Mouse (Mus musculus) ES-CJ7 (cell line): Measurements from ENCODE around the gene Mtch1.
"Not testable (repeated sequence)": the region's sequence is repeated elsewhere in the genome, so short reads cannot be mapped to it uniquely, and the experiment has no call there.

ENCODE experiments used
- DNase-seq: peaks from one replicate; pipeline ENCODE4 v3.0.0; 2011; ENCODE audit warnings: low read depth, low spot score

Gene Mtch1

DNA sequence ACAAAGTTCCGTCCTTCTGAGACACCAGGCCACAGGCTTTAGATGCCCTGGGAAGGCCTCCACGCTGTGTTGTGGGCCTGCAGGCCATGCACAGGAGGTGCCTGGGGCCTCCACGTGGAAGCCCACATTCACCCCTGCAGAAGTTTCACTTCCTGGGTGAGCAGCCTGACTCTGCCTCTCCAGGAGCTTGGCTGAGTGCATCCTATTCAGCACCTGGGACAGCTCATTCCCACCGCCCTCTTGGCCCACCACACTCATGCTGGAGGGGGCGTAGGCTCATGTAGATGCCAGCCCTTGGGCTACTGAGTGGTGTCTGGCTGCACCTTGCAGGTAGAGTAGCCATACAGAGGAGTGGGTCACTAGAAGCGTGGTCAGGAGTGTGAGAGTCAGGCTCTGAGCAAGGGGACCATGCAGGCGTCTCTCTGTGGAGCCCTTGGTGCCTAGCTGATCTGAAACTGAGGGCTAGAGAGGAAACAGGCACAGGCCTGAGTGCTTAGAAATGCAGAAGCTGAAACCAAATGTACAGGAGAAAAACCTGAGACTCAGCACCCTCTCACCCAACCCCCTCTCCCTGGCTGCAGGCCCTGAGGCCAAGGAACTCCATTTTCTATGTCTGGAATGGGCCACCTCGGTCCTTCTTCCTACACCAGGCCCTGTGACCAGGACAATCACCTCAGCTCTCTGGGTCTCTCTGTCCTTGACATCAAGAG is 14.4 kb upstream of the Mtch1 start:
- DNase-seq, result peak; percentile 52

DNA sequence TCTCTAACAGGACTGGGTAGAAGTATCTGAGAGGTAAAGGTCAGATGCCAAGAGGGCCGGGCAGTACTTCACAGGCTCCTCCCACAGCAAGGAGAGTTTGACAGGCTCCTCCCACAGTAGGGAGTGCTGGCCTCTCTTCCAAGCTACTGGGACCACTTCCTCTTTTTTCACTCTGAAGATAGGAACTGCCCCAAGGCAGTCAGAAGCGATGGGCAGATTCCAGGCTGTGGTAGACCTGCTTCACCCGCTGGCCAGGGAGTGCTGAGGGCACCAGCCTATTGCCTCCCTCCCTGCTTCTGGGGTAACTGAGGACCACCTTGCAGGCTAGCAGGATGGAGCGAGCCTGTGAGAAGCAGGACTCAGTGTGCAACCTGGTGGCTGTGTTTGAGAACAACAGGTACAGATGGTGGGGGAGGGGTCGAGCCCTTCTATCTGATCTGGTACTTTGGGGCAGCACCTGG is 13.1 kb upstream of the Mtch1 start, which contains the start of gene Fgd2:
TSS of gene Fgd2 (plus strand) at position 154 of the 461 bp plus-strand sequence.
- DNase-seq, result peak; percentile 70

DNA sequence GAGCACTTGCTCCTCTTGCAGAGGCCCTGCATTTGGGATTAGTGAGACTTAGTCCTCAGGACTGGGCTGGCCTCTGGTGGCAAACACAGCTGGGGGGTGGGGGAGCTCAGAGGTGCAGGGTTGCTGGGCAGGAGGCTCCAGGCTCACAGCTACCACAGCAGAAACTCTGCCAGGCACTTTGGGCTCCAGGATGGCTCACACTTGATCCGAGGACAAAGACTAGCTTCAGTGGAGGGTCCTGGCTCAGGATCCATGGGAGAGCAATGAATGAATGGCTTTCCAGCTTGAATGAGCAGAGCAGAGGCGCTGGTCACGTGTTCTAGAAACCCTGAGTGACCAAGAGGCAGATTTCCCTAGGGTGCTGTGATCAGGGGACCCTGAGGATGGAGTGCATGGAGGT is 11.2 kb upstream of the Mtch1 start:
- no peak for DNase-seq

DNA sequence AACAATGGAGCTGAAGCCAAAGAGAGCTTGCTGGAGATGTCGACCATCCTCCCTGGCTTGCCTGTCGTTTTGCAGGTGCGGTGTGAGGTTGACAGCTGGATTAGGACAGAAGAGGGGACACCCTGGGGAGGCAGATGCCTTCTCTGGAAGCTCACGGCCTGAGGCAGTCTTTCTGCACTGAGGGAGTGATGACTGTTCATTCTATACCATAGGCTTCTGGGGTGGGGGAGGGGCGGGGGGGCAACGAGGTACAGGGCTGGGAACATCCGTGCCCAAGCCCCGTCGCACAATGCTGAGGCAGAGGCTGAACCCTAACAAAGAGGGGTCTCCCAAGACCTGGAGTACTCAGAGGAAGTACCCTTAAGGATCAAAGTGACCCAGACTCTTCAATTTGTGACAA is 9.1 kb upstream of the Mtch1 start:
- no peak for DNase-seq

DNA sequence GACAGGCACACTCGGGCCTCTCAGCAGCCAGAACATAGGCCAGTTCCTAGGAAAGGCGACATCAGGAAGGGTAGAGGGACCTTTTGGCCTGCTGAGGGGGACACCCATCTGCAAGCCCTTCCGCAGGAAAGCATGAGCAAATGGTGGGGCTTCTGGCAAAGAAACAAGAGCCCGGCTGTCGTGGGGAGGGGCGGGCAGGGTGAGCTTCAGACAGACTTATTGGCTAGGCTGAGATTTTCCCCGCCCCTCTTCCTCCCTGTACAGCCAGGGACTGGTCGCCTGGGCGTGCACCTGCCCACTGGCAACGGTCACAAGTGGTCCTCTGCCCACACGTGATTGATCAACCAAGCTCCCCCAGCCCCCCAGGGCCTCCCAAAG is 8.7 kb upstream of the Mtch1 start:
- DNase-seq, result peak; percentile 58

DNA sequence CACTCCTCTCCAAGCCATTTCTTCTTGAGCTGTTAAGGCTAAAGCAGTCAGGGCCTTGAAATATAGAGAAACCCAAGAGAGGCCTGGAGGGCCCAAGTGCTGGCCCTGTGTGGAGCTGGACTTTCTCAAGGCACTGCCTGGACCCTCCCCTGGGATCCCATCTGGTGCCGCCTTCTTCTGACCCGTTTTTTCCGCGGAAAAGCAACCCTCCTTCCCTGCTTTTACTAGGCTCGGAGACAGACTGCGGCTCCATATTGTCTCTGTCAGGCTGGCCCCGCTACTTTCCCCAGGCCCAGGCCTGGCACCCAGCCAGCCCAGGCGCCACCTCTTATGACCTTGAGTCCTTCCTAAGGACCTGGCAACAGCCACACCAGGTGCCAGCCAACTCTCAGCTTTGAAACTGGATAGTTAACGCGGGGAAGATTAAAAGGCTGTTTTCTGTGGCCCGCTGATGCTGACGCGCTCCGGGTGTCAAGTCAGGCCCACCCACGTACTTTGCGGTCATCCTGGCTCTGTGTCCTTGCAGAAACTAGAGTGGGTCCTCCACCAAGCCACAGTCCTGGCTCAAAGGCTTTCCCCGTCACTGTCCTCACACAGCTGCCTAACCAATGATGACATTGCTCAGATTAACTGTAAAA is 8.2 kb upstream of the Mtch1 start:
- DNase-seq, result no peak

DNA sequence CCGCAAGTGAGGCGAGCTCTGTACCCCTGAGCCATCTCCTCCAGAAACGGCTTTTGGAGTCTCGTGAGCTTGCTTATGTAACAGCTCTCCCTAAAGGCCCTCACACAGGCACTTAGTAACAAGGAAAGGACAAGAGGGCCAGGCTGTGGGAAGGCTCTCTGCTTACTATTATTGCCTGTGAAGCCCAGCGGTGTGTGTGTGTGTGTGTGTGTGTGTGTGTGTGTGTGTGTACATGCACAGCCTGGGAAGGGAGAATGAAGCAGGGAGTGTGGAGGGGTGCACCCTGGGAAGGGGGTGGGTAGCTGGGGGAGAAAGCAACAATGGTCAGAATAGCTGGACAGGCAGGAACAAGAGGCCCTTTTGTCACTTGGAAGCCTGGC is 7.7 kb upstream of the Mtch1 start:
- DNase-seq, result no peak

DNA sequence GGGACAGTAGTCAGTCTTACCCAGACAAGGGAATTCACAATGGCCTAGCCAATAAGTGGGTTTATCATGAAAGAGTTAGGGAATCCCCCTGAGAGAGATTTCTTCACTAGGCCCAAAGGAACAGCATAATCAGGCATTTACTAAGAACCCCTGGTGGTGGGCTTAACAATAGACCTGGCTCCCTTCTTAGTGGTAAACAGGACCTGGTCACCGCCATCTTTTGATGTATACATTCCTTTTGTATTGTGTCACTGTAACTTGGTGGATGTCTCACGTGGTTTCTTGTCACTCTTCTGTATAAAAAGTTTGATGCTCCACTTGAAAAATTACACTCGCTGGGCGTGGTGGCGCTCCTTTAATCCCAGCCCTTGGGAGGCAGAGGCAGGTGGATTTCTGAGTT is 3.3 kb upstream of the Mtch1 start:
- DNase-seq, result not testable (repeated sequence)

DNA sequence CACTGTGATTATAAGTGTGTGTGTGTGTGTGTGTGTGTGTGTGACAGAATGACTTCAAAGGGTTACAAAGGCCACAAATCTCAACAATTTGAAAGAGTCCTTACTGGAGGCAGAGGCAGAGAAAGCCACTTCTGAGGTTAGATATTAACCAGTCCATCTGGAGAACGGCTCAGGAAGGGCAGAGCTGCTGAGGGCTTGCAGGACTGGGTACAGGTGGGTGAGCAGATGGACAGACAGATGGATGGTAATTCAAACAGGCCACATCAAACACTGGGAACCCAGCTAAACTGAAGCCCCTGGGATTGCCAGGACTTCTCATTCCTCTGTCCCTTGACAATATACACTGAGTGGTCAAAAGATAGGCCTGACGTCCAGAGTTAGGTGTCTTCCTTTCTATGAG is 1.3 kb upstream of the Mtch1 start:
- DNase-seq, result no peak

DNA sequence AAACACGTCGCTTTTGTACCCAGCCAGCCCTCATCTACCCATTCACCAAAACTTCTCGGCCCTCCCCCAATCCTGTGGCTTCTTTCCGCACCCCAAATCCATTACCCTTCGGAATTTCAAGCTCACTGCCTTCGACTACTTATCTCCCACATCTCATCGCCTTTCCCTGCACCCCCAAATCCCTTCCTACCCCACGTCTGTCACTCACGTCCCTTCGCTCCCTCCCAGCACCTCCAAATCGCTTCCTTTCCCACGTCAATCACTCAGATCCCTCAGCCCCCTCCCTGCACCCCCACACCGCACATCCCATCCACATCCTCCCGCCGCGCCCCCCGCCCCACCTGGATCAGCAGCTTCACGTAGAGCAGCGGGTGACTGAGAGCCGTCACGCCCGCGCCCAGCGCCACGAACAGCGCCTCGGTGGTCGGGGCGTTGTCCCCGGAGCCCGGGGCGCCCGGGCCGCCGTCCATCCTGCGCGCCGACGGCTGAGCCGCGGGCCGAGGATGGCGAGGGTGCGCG is 549 bp downstream of the Mtch1 start:
- DNase-seq, result no peak

DNA sequence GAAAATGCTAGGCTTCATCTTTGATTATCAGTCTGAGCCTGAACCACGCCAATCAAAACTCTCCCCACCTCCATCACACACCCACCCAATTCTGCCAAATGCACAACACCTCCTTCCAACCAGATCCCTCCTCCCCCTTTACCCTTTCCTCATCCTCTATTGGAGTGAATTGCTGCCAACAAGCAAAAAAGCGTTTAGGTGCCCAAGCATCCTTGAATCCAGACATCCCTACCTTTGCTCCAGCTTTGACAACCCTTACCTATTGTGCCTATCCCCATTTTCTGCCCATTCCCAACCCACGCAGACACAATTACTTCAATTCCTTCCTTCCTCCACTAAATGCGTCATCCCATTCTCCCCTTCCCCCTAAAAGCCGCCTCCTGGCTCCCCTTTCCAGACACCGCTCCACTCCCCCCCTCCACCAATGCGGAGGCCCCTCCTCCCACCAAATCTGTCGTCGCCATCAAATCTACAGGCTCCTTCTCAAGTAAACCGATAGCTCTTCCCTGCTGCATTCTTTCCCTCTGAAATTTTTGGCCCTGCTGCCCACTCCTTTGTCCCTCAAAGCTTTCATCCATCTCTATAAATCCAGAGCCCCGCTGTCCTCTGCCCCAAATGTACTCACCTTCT is 1.1 kb downstream of the Mtch1 start:
- DNase-seq, result no peak

DNA sequence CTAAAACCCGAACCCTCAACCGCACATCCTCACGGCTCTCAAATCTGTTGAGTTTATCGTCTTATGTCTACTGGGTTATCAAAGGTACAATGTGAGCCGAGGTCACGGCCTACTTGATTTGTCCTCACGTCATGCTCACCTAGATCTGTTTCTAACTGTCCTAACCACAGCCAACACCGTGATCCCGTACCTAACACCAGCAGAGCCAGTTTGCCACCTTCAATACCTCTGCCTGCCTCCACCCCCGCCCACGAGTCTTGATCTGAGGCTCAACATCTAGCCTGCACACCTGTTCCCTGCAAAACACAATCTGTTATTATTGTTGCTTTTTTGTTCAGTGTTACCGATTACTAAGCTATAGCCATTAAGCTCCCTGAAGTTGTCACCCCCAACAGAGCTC is 2.5 kb downstream of the Mtch1 start:
- DNase-seq, result no peak

DNA sequence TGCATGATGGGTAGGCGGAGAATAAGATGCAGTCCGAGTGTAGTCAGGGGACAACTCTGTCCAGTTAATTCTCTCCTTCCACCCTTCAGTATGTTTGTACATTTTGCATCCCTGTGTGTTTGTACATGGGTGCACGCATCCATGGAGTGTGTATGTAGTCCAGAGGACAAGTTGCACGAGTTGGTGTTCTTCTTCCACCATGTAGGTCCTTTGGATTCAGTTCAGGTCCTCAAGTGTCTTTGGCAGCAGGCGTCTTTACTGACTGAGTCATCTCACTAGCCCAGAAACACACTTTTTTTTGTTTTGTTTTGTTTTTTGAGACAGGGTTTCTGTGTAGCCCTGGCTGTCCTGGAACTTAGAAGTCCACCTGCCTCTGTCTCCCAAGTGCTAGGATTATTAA is 4.5 kb downstream of the Mtch1 start:
- DNase-seq, result no peak

DNA sequence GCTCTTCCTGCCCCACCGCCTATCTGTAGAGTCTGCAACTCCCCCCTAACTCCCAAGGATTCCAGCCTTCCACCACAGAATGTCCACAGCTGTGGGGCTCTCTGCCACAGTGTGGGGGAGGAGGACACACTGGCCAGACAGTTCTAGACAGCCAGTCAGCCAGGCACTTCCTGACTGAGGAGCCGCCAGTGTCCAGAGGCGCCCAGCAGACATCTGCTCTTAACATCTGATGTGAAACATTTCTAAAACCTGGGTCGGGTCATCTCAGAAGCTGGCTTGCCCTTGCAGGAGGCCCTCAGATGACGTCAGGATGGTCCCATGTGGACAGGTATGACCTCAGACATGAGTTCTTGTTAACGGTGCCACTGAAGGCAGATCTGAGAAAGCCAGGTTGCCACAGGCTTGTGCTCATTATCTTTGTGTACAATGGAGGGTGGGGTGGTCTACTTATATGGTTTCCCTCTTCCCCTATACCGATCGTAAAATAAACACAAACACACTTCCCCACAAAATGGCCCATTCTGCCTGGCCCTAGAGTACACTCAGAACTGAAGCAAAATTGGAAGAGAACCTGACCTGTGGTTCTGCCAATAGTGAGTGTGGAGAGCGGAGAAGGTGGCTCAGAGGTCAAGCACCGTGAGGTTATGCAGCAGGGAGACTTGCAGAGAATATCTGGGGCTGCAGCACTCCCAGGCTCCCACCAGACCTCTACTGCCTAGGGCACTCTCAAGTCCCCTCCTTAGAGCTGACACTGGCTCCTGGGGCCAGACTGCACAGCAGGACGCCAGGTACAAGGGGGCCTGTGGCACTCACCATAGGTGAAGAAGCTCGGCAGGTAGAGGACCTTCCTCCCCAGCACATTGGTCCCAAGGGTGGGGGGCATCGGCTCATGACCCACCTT is 5.5 kb downstream of the Mtch1 start:
- DNase-seq, result no peak

DNA sequence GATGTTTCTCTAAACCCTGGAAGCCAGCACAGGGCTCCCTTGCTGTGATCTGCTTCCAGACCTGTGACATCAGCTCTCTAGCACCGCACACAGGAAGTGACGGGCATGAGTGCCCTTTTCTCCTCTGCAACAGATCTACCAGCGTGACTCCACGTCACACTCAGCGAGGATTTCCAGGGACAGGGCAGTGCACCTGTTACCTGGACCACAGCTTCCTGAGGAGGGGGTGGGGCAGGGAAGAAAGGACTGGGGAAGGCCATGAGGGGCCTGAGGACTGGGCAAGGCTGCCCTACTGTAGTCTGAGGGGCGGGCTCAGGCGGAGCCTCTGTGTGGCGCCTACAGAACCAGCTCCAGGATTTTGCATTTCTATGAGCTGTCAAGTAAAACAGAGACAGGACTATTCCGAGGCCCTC is 6.1 kb downstream of the Mtch1 start:
- peak; percentile 66 for DNase-seq

DNA sequence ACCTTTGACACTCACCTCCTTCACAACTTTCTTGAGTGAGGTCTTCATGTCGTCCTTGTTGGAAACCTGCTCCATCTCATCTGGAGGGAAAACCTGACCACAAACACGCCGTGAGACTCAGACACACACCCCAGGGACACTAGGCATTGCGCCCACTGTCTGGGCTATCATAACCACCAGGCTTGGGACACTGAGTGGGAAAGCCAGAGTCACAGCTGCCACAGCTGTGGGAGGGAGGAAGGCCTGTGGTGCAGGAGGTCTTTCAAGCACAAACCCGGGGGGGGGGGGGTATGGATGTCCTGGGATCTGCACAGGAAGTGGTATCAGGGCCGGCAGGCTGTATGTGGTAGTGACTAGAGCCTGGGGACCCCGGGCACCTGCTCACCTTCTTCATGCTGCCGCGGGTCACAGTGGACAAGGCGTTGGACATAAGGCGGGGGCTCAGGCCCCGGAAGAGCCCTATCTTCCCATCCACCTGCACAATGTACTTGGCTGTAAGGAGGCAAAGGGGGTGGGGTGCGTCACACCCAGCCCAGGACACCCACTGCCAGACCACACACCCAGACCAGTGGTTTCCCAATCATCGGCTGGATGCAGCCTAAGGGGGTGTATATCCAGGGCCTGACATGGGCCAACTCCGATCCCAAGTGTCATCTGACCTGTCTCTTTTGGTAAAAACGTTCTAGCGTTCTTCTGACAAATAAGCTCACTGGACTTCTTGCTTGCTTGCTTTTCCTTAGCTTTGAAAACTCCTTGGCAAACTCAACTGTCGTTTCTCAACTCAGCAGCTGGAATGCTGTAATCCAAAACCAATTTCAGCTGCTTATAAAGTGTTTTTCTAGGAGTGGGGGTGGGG is 7.1 kb downstream of the Mtch1 start:
- no peak for DNase-seq

DNA sequence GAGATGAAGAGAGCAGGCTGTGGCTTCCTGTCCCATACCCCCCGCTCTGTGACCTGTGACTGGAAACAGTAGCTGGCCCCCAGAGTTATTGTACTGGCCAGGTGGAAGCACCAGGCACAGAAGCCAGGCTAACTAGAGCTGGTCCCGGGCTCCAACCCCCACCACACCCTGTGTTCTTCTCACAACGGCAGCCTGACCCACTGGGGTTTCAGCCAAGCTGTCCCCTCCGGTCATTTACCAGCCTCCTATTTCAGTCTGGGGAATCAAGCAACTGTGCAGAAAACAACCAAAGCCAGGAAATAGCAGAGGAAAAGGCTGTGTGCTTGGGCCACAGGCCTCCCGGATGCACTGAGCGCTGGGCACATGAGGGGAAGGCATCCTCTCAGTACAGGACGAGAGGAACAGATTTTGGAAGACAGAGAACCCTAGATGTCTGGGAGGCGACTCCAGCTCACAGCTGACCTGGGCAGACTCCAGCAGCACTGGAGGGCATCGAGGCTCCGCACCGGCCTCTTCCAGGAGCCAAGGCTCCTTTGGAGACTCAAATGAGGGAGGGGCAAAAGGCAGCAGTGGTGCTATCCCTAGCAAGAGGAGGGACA is 8.5 kb downstream of the Mtch1 start:
- no peak for DNase-seq

DNA sequence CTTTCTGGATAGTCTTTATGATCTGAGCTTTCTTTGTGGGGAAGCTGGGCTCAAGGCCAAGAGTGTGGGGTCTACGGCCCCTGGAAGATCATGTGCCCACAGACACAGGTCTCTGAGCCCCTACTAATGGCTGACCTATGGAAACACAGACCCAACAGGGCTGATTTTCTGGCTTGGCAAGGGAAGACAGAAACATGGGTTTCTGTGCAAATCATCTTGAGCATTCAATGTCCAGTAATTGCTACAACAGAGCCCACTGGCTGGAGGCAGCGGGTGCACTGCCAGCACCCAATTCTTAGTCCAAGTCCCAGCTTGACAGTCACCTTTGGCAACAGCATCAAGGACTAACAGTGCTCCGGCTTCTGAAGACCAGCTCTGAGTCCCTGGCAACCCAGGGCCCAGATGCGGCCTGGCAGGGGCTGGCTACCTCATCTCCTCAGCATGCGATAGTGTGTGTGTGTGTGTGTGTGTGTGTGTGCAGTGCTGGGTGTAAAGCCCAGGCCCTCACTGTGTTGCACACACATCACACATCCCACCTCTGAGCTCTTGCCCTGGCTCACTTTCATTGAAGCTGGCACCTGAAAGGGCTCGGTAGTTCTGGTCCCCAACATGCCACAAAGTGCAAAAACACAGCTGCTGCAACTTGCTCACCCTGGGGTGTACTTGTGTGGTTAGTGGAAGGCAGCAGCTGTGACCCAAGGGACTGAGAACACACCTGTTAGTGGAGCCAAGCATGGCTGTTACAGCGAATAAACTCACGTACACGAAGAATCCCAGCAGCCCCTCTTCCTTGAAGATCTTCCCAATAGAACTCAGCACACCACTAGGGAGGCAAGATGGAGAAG is 9.5 kb downstream of the Mtch1 start:
- no peak for DNase-seq

DNA sequence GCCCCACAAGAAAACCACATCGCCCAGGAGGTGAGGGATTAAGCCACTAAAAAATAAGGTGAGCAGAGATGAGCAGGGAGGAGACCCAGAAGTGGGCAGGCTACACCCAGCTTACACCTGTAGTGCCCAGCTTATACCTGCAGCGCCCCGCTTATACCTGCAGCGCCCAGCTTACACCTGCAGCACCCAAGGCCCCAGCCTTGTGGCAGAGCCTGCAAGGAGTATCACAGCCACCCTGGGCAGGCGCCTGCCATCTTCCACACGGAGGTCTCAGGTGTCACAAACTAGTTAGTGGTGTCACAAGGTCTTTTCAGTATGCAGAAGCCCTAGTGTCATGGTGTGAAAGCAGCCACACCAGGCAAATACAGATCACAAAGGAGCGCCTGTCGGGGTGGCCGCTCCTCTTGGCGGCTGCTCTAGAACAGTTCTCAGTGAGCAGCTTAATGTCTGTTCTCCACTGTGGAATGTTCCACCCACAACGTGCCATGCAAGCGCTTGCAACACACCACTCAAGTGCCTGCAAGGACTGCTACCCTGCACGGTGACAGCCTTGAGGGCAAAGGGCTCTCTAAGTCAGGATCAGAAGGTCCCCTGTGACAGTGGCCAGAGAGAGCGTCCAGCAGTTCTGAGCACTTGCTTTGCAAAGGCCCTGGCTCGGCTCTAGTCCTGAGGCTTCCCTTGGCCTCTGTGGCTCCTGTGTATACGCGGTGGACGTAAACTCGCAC is 11.3 kb downstream of the Mtch1 start:
- no peak for DNase-seq
